Mouse (Mus musculus) embryonic facial prominence, embryonic 15.5 days (tissue): ENCODE results near the gene Sh3pxd2a. TPM values are rescaled to one million over a fixed set of nuclear protein-coding genes. Genes with fewer than 3 reads are reported as not detected.

Experiments used
- ATAC-seq: fragments of 200-750 bp; cut with Nextera tagmentation; 2 replicates; pipeline ENCODE4 v1.8.0; 2017; ENCODE audit warnings: low read depth, moderate TSS enrichment; ENCODE audit not compliant: insufficient number of reproducible peaks, low FRiP score, low TSS enrichment
- H3K27ac ChIP-seq: fragments of 300-500 bp; sonication (generic); replicated peaks from 2 replicates; pipeline ENCODE4 v1.5.1; 2015; ENCODE audit warnings: mild to moderate bottlenecking, inconsistent platforms
- H3K27me3 ChIP-seq: fragments of 300-500 bp; sonication (generic); 2 replicates; pipeline ENCODE4 v1.6.1; 2015; ENCODE audit warnings: inconsistent platforms
- H3K36me3 ChIP-seq: fragments of 300-500 bp; sonication (generic); 2 replicates; pipeline ENCODE4 v1.6.1; 2015; ENCODE audit warnings: mild to moderate bottlenecking, inconsistent platforms
- H3K4me1 ChIP-seq: fragments of 300-500 bp; sonication (generic); 2 replicates; pipeline ENCODE4 v1.6.1; 2015; ENCODE audit warnings: inconsistent platforms
- H3K4me2 ChIP-seq: fragments of 300-500 bp; sonication (generic); replicated peaks from 2 replicates; pipeline ENCODE4 v1.6.1; 2015; ENCODE audit warnings: mild to moderate bottlenecking, inconsistent platforms
- H3K4me3 ChIP-seq: fragments of 300-500 bp; sonication (generic); replicated peaks from 2 replicates; pipeline ENCODE4 v1.5.1; 2015; ENCODE audit warnings: mild to moderate bottlenecking, inconsistent platforms
- H3K9ac ChIP-seq: fragments of 300-500 bp; sonication (generic); 2 replicates; pipeline ENCODE4 v1.6.1; 2015; ENCODE audit warnings: inconsistent platforms
- H3K9me3 ChIP-seq: fragments of 300-500 bp; sonication (generic); replicated peaks from 2 replicates; pipeline ENCODE4 v1.6.1; 2016; ENCODE audit warnings: inconsistent platforms
- WGBS: fragments of 180-500 bp; shearing (Covaris S2); methylation state at CpG from one replicate; pipeline ENCODE4 v1.1.7; 2015; 5-methylcytosine and 5-hydroxymethylcytosine counted together
- polyA plus RNA-seq: library from polyadenylated mRNA; unstranded; fragments of >200 nt; fragmentation: Nextera tagmentation; extraction: Ambion mirVana; gene quantifications from 2 replicates; pipeline ENCODE4 v1.2.1, GENCODE M21; 2015

The Sh3pxd2a gene
- polyA plus RNA-seq, 1 experiment from 2014 or later = 15.8 TPM

DNA sequence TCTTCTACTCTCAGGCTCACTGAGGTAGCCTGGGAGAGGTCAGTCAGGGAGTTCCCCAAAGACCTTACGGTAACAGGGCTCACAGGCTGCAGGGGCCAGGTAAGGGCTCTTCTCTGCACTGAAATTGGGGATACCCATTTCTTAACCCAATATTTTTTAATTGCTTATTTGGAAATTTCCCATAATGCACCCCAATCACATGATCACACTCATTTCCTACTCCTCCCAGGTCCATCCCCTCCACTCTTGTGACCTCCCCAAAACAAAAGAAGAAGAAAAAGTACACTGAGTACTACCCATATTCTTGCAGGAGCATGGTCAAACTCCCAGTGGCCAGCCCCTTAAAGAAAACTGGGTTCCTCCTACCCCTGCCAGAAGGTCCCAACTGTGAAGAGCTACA is 135.1 kb downstream of the Sh3pxd2a start:
- no peaks in the 10 kb centered on the region for H3K9me3 ChIP-seq
- peak overlapping the region; percentile 77; the same call in 1 of the 2 replicates for H3K27ac ChIP-seq
- H3K4me1 ChIP-seq = peaks cover 77% of the 10 kb centered on the region
- H3K4me3 ChIP-seq = no peak overlapping the region
- ATAC-seq = no peak
- no peak overlapping the region for H3K4me2 ChIP-seq
- H3K27me3 ChIP-seq = no peaks in the 10 kb centered on the region
- 91% methylated on average over 1 of the region's 1 CpGs for WGBS
- H3K36me3 ChIP-seq = no peaks in the 10 kb centered on the region
- no peak overlapping the region for H3K9ac ChIP-seq

DNA sequence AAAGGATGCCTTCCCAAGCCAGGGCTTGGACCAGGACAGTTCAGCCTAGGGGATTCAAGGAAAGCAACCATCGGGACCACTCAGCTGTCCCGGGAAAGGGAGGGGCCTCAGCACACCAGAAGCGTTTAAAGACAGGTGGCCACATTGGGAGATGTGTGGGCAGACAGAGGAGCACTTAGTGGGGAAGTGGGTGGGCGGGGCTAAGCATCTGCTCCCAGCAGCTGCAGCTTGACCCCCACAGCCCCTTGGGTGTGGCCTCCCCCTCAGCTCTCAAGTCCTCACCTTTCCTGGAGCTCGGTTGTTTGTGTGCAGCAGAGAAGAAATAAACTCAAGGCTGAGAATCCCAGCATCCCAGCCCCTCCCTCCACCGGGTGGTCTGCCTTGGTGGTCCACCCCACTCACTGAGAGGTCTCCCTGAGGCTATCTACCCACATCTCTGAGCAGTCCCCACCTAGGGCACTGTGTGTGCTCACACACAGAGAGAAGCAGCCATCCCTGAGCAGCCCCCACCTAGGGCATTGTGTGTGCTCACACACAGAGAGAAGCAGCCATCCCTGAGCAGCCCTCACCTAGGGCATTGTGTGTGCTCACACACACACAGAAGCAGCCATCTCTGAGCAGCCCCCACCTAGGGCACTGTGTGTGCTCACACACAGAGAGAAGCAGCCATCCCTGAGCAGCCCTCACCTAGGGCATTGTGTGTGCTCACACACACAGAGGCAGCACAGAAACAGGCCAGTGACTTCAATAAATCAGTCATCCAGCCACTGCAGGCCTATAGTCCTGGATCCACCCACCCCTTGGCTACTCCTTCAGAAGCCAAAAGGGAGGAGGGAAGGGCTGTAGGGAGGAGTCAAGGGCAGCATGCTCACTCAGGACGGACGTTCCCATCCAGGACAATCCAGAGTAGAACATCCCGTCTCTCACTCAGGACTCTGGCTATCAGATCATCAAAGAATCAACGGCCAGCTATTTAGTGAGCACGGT is 136.0 kb downstream of the Sh3pxd2a start:
- Histone ChIP-seq H3K4me1 (peaks cover 76% of the 10 kb centered on the region), H3K27me3 (no peaks in the 10 kb centered on the region), H3K36me3 (no peaks in the 10 kb centered on the region), H3K27ac (peak overlapping the region; percentile 77), H3K9me3 (no peaks in the 10 kb centered on the region), H3K4me2 (no peak overlapping the region), H3K9ac (no peak overlapping the region), H3K4me3 (no peak overlapping the region)
- WGBS = 23% methylated on average over 11 of the region's 11 CpGs
- peak; percentile 16; the same call in 1 of the 2 replicates for ATAC-seq

- no peak overlapping the region for H3K4me3 ChIP-seq
- no peak for ATAC-seq
- no peak overlapping the region for H3K4me2 ChIP-seq
- H3K4me1 ChIP-seq = peaks cover 79% of the 10 kb centered on the region
- no peak overlapping the region for H3K27ac ChIP-seq
- no peaks in the 10 kb centered on the region for H3K9me3 ChIP-seq
- H3K27me3 ChIP-seq = no peaks in the 10 kb centered on the region
- WGBS = 40% methylated on average over 5 of the region's 5 CpGs
- H3K9ac ChIP-seq = no peak overlapping the region
- H3K36me3 ChIP-seq = no peaks in the 10 kb centered on the region
These were observed 138.3 kb downstream of the Sh3pxd2a start for GRCm38 (mm10) chr19:47325881-47326280.

GRCm38 (mm10) chr19:47323096-47323849 is 140.9 kb downstream of the Sh3pxd2a start:
- Histone ChIP-seq H3K27me3 (no peaks in the 10 kb centered on the region), H3K36me3 (no peaks in the 10 kb centered on the region), H3K4me3 (no peak overlapping the region), H3K27ac (peak overlapping the region; percentile 85), H3K4me2 (no peak overlapping the region), H3K9ac (no peak overlapping the region), H3K4me1 (peaks cover 84% of the 10 kb centered on the region), H3K9me3 (no peaks in the 10 kb centered on the region)
- peak; percentile 61 for ATAC-seq
- WGBS = 43% methylated on average over 11 of the region's 11 CpGs

DNA sequence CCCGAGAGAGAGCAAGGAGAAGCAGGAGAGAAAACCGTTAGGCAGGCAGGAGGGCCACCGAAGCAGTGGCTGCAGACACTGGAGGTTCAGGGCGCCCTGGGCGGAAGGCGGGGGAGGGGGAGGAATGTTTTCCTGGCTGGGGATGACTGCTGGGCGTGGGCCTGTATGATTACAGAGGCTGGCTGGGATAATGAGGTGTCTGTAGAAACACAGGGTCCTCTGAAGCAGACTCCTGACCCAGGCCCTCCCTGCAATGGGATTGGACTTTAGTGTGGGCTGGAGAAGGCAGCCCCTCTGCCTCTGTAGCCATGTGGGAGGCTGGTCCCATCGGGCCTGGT is 143.9 kb downstream of the Sh3pxd2a start:
- Histone ChIP-seq H3K36me3 (no peaks in the 10 kb centered on the region), H3K9me3 (no peaks in the 10 kb centered on the region), H3K27ac (peak overlapping the region; percentile 72), H3K27me3 (no peaks in the 10 kb centered on the region), H3K4me1 (peaks cover 91% of the 10 kb centered on the region), H3K9ac (no peak overlapping the region), H3K4me3 (peak overlapping the region; percentile 20), H3K4me2 (peak overlapping the region; percentile 26)
- WGBS = 19% methylated on average over 8 of the region's 8 CpGs
- ATAC-seq = peak; percentile 61; the same call in 1 of the 2 replicates

GRCm38 (mm10) chr19:47319521-47320330 is 144.5 kb downstream of the Sh3pxd2a start:
- no peaks in the 10 kb centered on the region for H3K27me3 ChIP-seq
- peak overlapping the region; percentile 72 for H3K27ac ChIP-seq
- no peaks in the 10 kb centered on the region for H3K9me3 ChIP-seq
- H3K36me3 ChIP-seq = no peaks in the 10 kb centered on the region
- WGBS = 59% methylated on average over 10 of the region's 10 CpGs
- H3K4me2 ChIP-seq = peak overlapping the region; percentile 26
- H3K4me3 ChIP-seq = peak overlapping the region; percentile 20
- no peak overlapping the region for H3K9ac ChIP-seq
- no peak for ATAC-seq
- H3K4me1 ChIP-seq = peaks cover 95% of the 10 kb centered on the region

GRCm38 (mm10) chr19:47319061-47319460 is 145.1 kb downstream of the Sh3pxd2a start:
- H3K9ac ChIP-seq = no peak overlapping the region
- no peaks in the 10 kb centered on the region for H3K27me3 ChIP-seq
- no peak for ATAC-seq
- no peaks in the 10 kb centered on the region for H3K9me3 ChIP-seq
- H3K4me1 ChIP-seq = peaks cover 98% of the 10 kb centered on the region
- H3K36me3 ChIP-seq = no peaks in the 10 kb centered on the region
- WGBS = 85% methylated on average over 8 of the region's 8 CpGs
- H3K4me2 ChIP-seq = no peak overlapping the region
- H3K27ac ChIP-seq = 0 out of 2 replicates have a peak overlapping the region, but pooled peaks have one; percentile 96
- no peak overlapping the region for H3K4me3 ChIP-seq

DNA sequence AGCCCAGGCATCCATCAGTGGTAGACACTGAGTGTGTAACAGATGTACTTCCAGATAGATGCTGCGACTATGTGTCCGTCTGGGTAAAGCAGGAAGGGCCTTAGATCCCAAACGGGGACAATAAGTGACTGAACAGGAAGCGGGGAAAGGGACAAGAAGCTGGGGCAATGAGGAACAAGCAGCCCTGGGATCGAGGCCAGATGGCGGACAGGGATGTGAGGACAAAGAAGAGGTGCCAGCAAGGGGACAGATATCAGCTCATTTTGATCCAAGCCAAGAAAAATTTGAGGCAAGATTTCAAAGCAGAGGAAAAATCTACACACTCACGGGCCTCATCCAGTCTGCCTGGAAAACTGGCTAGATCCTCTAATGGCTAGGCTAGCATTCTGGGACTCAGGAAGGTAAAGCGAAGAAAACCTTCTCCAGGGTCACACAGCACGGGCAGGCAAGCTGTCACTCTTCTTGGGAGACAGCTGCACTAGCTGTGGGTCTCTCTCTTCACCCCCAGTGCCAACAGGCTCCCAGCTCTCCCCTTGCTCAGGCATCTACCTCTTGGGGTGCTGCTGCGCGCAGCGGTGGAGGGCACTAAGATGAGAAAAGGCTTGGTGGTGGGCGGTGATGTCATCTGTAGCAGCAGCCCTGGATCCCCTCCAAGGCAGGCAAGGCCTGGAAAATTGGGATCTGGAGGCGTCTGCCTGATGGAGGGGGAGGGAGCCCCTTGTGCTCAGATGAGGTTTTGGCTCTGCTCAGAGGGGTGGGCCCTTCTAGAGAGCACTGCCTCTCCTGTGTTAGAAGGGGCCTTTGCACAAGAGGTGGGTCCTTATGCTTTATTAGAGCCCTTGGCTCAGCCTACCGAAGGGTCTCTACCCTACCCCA is 146.9 kb downstream of the Sh3pxd2a start:
- WGBS = 37% methylated on average over 15 of the region's 15 CpGs
- peak; percentile 52 for ATAC-seq
- peaks cover 99% of the 10 kb centered on the region for H3K4me1 ChIP-seq
- no peak overlapping the region for H3K9ac ChIP-seq
- H3K27me3 ChIP-seq = no peaks in the 10 kb centered on the region
- H3K4me2 ChIP-seq = peak overlapping the region; percentile 26; the same call in 1 of the 2 replicates
- H3K9me3 ChIP-seq = no peaks in the 10 kb centered on the region
- H3K36me3 ChIP-seq = no peaks in the 10 kb centered on the region; the same call in 1 of the 2 replicates
- H3K27ac ChIP-seq = peak overlapping the region; percentile 96
- H3K4me3 ChIP-seq = 0 out of 2 replicates have a peak overlapping the region, but pooled peaks have one; percentile 3

DNA sequence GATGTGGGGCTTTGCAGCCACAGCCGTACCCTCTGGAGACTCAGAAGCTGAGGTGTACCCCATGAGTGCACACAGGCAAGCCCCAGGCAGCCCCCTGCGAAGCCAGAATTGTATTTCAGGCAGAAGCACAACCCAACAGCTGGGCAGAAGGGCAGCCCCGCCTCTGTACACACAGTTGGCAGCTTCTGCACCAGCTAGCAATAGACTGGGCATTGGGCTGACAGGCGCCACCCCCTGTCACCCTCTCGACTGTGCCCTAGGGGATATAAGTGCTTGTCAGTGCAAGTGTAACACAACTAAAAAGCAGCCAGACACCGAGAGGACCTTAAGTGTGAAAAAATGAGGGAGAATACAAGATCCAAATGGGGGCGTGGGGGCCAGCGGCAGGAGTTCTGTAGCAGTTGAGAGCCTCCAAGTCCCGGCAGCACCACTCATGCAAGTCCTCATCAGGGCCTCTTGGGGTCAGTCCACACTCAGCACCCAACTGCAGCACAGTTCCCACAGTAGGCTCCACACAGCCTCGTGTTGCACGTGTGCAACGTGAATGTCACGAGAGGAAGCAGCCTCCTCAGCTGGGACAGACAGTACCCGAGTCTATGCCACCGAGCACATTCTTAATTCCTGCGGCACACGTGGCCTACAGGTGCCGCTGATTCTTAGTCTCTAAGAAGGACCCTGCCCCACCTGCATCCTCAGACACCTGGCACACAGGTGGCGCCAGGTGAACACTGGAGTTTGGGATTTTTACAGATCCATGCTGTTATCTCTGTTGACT is 147.7 kb downstream of the Sh3pxd2a start:
- ATAC-seq = no peak
- H3K4me1 ChIP-seq = peaks cover 100% of the 10 kb centered on the region
- H3K9me3 ChIP-seq = no peaks in the 10 kb centered on the region
- no peaks in the 10 kb centered on the region; the same call in 1 of the 2 replicates for H3K36me3 ChIP-seq
- H3K27ac ChIP-seq = peak overlapping the region; percentile 96
- no peak overlapping the region for H3K4me2 ChIP-seq
- H3K9ac ChIP-seq = no peak overlapping the region
- H3K4me3 ChIP-seq = no peak overlapping the region
- H3K27me3 ChIP-seq = no peaks in the 10 kb centered on the region
- WGBS = 54% methylated on average over 19 of the region's 19 CpGs
